Mouse (Mus musculus): ENCODE results near the gene Pkp1. TPM values are rescaled to one million over a fixed set of nuclear protein-coding genes. Genes with fewer than 3 reads are reported as not detected.

Pkp1 gene
- polyA plus RNA-seq, 1 experiment from 2014 or later, result 0.04 TPM

- Histone ChIP-seq H3K9me3 (no peaks in the 10 kb centered on the region), H3K4me1 (peaks cover 6% of the 10 kb centered on the region; the same call in 1 of the 2 replicates), H3K36me3 (no peaks in the 10 kb centered on the region), H3K27ac (no peak overlapping the region), H3K4me3 (no peak overlapping the region), H3K27me3 (ENCODE audit: insufficient read depth, poor library complexity, severe bottlenecking) (peaks cover 50% of the 10 kb centered on the region)
- 83% methylated on average over 4 of the region's 4 CpGs for WGBS
- DNase-seq (ENCODE audit: low spot score), result no peak
Measured at GRCm38 (mm10) chr1:135895367-135895766, 23.6 kb downstream of the Pkp1 start.

GRCm38 (mm10) chr1:135893377-135893776 lies 25.6 kb downstream of the Pkp1 start:
- H3K27me3 ChIP-seq (ENCODE audit: insufficient read depth, poor library complexity, severe bottlenecking), result peaks cover 42% of the 10 kb centered on the region
- no peaks in the 10 kb centered on the region for H3K9me3 ChIP-seq
- peaks cover 13% of the 10 kb centered on the region; the same call in 1 of the 2 replicates for H3K4me1 ChIP-seq
- DNase-seq (ENCODE audit: low spot score), result no peak
- H3K4me3 ChIP-seq, result no peak overlapping the region
- WGBS, result 77% methylated on average over 3 of the region's 3 CpGs
- no peaks in the 10 kb centered on the region for H3K36me3 ChIP-seq
- H3K27ac ChIP-seq, result no peak overlapping the region

GRCm38 (mm10) chr1:135892764-135893163 lies 26.2 kb downstream of the Pkp1 start:
- no peak for DNase-seq (ENCODE audit: low spot score)
- 79% methylated on average over 6 of the region's 6 CpGs for WGBS
- no peak overlapping the region for H3K27ac ChIP-seq

DNA sequence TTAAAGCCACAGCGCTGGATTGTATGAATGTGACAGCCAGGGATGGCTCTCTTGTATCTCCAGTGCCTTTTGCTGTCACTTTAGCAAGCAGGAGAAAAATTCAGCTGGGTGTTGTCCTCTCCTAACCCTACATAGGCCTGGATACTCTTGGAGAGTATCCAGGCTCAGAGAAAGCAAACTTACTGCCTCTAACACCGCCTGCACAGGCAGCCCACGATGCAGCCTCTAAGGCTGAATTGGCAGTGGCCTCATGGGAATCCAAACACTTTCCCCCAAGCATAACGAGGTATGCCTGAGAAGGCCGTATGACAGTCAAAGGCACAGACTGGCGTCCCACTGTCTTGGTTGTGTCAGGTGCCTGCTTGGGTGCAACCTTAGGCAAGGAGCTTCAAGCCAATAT lies 26.8 kb downstream of the Pkp1 start:
- Histone ChIP-seq H3K27ac (peak overlapping the region; percentile 36; the same call in 1 of the 2 replicates), H3K27me3 (ENCODE audit: insufficient read depth, poor library complexity, severe bottlenecking) (peaks cover 40% of the 10 kb centered on the region), H3K9me3 (no peaks in the 10 kb centered on the region), H3K4me1 (peaks cover 13% of the 10 kb centered on the region; the same call in 1 of the 2 replicates), H3K4me3 (no peak overlapping the region), H3K36me3 (no peaks in the 10 kb centered on the region)
- WGBS, result 74% methylated on average over 6 of the region's 6 CpGs
- no peak for DNase-seq (ENCODE audit: low spot score)

More at GRCm38 (mm10) chr1:135892764-135893163, 26.2 kb downstream of the Pkp1 start:
- H3K36me3 ChIP-seq, result no peaks in the 10 kb centered on the region
- H3K9me3 ChIP-seq, result no peaks in the 10 kb centered on the region
- peaks cover 40% of the 10 kb centered on the region for H3K27me3 ChIP-seq (ENCODE audit: insufficient read depth, poor library complexity, severe bottlenecking)
- H3K4me1 ChIP-seq, result peaks cover 13% of the 10 kb centered on the region; the same call in 1 of the 2 replicates
- no peak overlapping the region for H3K4me3 ChIP-seq

GRCm38 (mm10) chr1:135891424-135892216 lies 27.4 kb downstream of the Pkp1 start:
- DNase-seq (ENCODE audit: low spot score), result no peak
- 71% methylated on average over 11 of the region's 11 CpGs for WGBS
- no peaks in the 10 kb centered on the region for H3K36me3 ChIP-seq
- no peaks in the 10 kb centered on the region for H3K9me3 ChIP-seq
- peaks cover 13% of the 10 kb centered on the region; the same call in 1 of the 2 replicates for H3K4me1 ChIP-seq
- no peak overlapping the region for H3K4me3 ChIP-seq
- peak overlapping the region; percentile 36; the same call in 1 of the 2 replicates for H3K27ac ChIP-seq
- peaks cover 43% of the 10 kb centered on the region for H3K27me3 ChIP-seq (ENCODE audit: insufficient read depth, poor library complexity, severe bottlenecking)

- Histone ChIP-seq H3K36me3 (no peaks in the 10 kb centered on the region), H3K27ac (no peak overlapping the region), H3K4me1 (peaks cover 13% of the 10 kb centered on the region; the same call in 1 of the 2 replicates), H3K9me3 (no peaks in the 10 kb centered on the region), H3K4me3 (no peak overlapping the region), H3K27me3 (ENCODE audit: insufficient read depth, poor library complexity, severe bottlenecking) (peaks cover 36% of the 10 kb centered on the region)
- DNase-seq (ENCODE audit: low spot score), result no peak
- 73% methylated on average over 20 of the region's 20 CpGs for WGBS
Measured at GRCm38 (mm10) chr1:135889461-135890185, 29.4 kb downstream of the Pkp1 start.

DNA sequence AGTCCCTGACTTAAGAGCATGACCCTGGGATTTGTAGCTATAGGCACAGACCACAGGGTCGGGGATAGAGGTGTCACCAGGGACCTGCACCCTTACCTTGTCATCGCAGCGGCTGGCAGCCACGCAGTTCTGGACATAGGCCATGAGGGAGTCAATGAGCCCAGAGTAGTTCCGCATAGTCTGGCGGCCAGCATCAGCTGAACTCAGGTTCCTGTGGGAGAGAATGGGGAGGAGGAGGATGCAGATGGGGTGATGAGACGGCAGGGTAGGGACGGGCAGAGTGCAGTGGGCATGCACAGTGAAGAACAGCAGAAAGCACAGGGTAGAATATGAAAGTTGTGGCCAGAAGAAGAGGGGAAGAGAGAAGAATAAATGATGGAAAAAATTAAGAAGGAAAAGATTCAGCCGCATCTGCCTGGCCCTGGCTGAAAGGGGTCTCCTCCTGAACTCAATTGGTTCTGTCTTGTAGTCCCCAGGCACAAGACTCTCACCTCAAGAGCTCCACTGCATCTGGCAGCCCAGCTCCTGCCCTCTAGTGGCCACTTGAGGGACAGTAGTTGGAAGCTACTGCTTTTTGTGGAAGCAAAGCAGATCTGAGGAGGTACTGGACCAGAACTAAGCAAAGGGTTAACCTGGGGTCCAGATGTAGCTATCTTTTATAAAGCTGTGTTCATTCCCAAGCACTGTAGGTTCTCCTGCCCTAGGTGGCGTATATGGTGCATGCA lies 36.5 kb downstream of the Pkp1 start:
- WGBS, result 62% methylated on average over 10 of the region's 10 CpGs
- DNase-seq (ENCODE audit: low spot score), result no peak

DNA sequence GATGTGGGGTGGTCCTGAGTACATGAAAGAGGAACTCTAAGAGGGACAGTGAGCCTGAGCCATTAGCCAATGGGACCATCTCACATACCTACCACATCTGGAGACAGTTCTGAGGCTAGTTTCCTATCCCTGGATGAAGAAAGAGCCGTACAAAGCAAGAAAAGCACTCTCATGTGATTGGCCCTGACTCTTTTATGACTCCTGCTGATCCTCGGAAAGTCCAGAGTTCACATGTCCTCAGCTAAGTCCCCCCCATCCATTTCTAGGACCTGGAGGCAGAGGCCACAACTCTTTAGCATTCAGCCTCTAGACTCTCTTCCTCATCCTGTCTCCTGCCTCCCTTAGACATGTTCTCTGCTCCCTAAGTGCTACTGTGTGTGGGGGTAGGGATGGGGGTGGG lies 41.8 kb downstream of the Pkp1 start:
- Histone ChIP-seq H3K27ac (no peak overlapping the region), H3K36me3 (no peaks in the 10 kb centered on the region), H3K4me1 (no peaks in the 10 kb centered on the region), H3K9me3 (no peaks in the 10 kb centered on the region), H3K4me3 (no peak overlapping the region), H3K27me3 (ENCODE audit: insufficient read depth, poor library complexity, severe bottlenecking) (peaks cover 36% of the 10 kb centered on the region)
- 65% methylated on average over 2 of the region's 2 CpGs for WGBS
- DNase-seq (ENCODE audit: low spot score), result no peak

More for the DNA sequence above, 36.5 kb downstream of the Pkp1 start:
- H3K9me3 ChIP-seq, result no peaks in the 10 kb centered on the region
- H3K4me1 ChIP-seq, result no peaks in the 10 kb centered on the region
- H3K36me3 ChIP-seq, result no peaks in the 10 kb centered on the region
- no peak overlapping the region for H3K4me3 ChIP-seq
- H3K27me3 ChIP-seq (ENCODE audit: insufficient read depth, poor library complexity, severe bottlenecking), result peaks cover 37% of the 10 kb centered on the region; the same call in 1 of the 2 replicates
- no peak overlapping the region for H3K27ac ChIP-seq

DNA sequence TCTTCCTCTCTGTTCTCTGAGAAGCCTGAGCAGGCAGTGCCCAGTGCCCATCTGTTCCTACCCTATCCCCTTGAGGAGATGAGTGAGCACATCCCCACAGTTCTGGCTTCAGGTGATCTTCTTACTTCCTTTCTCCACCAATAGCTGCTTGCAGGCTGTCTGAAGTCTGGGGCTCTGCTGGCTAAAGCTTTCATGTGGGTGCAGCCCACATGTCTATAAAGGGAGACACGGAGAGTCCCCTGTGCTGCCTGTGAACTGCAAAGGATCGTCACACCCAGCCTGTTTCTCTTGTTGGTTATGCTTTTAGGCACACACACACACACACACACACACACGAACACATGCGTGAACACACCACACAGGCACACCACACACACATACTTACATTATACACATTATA lies 46.0 kb downstream of the Pkp1 start:
- Histone ChIP-seq H3K4me3 (no peak overlapping the region), H3K27ac (no peak overlapping the region), H3K9me3 (no peaks in the 10 kb centered on the region), H3K4me1 (no peaks in the 10 kb centered on the region), H3K36me3 (no peaks in the 10 kb centered on the region), H3K27me3 (ENCODE audit: insufficient read depth, poor library complexity, severe bottlenecking) (peaks cover 13% of the 10 kb centered on the region)
- 78% methylated on average over 4 of the region's 4 CpGs for WGBS
- no peak for DNase-seq (ENCODE audit: low spot score)

DNA sequence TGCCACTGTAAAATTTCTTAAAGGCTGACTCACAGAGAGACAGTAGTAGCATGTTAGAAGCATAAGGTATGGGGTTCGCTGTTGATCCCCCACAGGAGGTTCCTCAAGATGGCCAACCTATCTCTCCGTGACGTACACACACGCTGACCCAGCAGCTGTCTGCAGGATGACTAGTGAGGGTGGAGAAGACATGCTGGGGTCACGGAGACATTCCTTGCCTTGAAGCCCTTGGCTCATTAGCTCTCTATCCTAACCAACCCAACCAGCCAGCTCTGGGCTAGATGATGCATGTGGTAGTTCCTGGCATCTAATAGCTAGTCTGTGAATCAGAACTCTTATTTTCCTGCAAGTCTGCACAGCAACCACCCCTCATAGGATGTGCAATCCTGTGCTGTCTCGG lies 50.4 kb downstream of the Pkp1 start:
- WGBS, result 80% methylated on average over 6 of the region's 6 CpGs
- Histone ChIP-seq H3K27ac (no peak overlapping the region), H3K4me1 (no peaks in the 10 kb centered on the region), H3K9me3 (no peaks in the 10 kb centered on the region), H3K36me3 (no peaks in the 10 kb centered on the region), H3K27me3 (ENCODE audit: insufficient read depth, poor library complexity, severe bottlenecking) (peaks cover 30% of the 10 kb centered on the region), H3K4me3 (no peak overlapping the region)
- no peak for DNase-seq (ENCODE audit: low spot score)

GRCm38 (mm10) chr1:135865518-135866194 lies 53.4 kb downstream of the Pkp1 start:
- 44% methylated on average over 19 of the region's 19 CpGs for WGBS
- H3K36me3 ChIP-seq, result no peaks in the 10 kb centered on the region
- no peak overlapping the region for H3K27ac ChIP-seq
- H3K9me3 ChIP-seq, result no peaks in the 10 kb centered on the region
- DNase-seq (ENCODE audit: low spot score), result peak; percentile 92
- H3K27me3 ChIP-seq (ENCODE audit: insufficient read depth, poor library complexity, severe bottlenecking), result peaks cover 27% of the 10 kb centered on the region
- H3K4me1 ChIP-seq, result peaks cover 15% of the 10 kb centered on the region
- no peak overlapping the region for H3K4me3 ChIP-seq

- Histone ChIP-seq H3K9me3 (no peaks in the 10 kb centered on the region), H3K27ac (no peak overlapping the region), H3K27me3 (ENCODE audit: insufficient read depth, poor library complexity, severe bottlenecking) (peaks cover 27% of the 10 kb centered on the region), H3K4me1 (peaks cover 15% of the 10 kb centered on the region), H3K4me3 (no peak overlapping the region), H3K36me3 (no peaks in the 10 kb centered on the region)
- no peak for DNase-seq (ENCODE audit: low spot score)
- 73% methylated on average over 6 of the region's 6 CpGs for WGBS
Measured at GRCm38 (mm10) chr1:135864830-135865229, 54.2 kb downstream of the Pkp1 start.

All from heart, embryonic 10.5 days (tissue).